Mouse (Mus musculus) heart, postnatal 10 days (tissue): ENCODE data around the gene Gm20388. TPM values are rescaled to one million over a fixed set of nuclear protein-coding genes. Genes with fewer than 3 reads are reported as not detected.

Source experiments
- DNase-seq, 2 experiments: peaks; one replicate each; pipeline ENCODE4 v3.0.0; 2021
- intact Hi-C: fragments of 180-260 bp; cut with DNase I; formaldehyde crosslinking; loops from one replicate; pipeline ENCODE4 v1.15.1; 2025
- total RNA-seq, 2 experiments: library from RNA; stranded (reverse); gene quantifications; 2 replicates each; pipeline ENCODE4 v1.2.3; 2021

Gene Gm20388
- total RNA-seq, 2 experiments from 2014 or later, result 2.0 to 2.2 TPM

DNA sequence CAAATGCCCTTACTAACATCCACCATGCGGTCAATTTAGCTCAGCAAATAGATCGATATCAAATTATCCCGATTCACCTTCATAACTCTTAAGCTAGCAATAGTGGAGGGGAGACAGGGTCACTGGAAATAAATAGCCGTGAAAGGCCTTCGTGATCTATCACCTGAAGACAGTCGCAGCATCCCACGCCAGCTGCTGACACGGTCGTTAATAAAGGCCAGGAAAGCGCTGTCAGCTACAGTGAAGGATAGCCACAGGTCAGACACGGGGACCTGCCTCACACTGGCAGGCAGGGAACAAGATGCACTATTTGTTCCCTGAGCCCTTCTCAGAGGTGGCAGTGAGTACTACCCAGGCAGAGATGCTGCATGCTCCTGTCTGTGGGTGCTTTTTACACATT, 2909.1 kb downstream of the Gm20388 start:
- DNase-seq, result no peak
- intact Hi-C loops, result no loop called here

DNA sequence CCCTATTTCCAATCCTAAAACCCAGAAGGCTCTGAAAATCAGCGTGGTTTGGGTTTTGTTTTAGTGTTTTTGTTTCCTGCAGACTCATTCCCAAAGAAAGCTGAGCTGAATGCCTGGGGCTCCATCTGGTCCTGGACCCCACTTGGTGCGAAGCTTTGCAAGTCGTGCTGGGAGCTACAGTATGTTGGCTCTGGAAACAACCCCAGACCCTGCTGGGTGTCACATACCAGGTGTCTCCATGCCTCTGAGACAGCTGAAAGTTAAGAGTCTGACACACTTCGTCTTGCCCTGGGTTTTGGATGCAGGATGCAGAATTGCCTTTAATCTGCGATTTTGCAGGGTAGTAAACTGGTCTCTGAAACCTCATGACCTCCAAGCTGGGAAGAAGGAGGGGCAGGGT, 2913.9 kb downstream of the Gm20388 start:
- intact Hi-C loops, result no loop called here
- no peak for DNase-seq

DNA sequence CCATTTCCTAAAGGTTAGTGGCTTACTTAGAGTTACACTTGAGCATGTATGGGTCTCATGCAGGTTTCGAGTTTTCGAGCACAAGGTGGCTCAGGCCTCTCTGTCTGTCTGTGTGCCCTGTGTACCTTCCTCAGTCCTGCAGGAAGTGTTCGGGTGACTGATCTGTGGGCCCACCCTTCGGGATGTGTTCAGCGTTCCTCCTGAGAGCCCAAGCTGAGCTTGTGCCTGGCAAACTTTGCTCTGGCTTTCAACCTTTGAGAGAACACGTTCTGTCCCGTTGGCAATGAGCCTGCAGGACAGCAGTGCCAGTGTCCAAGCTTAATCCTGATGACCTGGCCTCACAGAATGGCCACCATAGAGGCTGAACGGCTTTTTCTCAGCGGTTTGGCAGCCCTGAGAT, 2914.3 kb downstream of the Gm20388 start:
- DNase-seq, result no peak
- intact Hi-C loops, result no loop called here

DNA sequence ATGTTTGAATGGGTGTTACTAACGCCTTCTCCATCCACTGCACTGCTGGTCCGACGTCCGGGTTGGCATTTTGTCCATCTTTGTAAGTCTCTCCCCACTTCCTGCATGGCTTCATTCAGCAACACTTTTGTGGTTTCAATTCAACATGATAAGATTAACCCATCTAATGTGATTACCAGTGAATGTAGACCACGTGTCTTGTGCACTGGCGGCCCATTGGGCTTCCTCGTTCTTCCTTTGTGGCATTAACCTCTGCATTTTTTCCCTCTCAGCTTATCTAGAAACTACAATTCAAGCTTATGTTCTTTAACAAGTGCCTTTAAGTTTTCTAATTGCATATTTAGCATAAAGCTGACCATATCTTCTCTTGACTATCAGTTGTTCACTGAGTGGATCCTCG, 2914.8 kb downstream of the Gm20388 start:
- DNase-seq, result no peak
- intact Hi-C loops, result no loop called here

DNA sequence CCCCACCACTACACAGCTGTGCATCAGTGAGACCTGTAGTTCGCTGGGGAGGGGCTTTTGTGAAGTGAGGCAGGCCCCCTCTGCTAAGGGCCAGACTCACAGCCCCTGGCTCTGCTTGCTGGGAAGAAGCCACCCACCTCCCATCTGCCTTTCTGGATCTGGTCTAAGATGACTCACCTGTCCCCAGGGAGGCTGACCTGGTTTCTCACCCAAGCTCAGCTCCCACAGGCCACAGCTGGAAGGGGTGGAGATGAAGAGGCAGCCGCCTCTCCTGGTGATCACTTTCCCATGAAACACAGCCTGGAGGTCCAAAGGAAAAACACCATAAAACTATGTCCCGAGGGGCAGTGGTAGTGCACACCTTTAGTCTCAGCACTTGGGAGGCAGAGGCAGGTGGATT, 2918.8 kb downstream of the Gm20388 start:
- intact Hi-C loops, result no loop called here
- DNase-seq, result no peak

DNA sequence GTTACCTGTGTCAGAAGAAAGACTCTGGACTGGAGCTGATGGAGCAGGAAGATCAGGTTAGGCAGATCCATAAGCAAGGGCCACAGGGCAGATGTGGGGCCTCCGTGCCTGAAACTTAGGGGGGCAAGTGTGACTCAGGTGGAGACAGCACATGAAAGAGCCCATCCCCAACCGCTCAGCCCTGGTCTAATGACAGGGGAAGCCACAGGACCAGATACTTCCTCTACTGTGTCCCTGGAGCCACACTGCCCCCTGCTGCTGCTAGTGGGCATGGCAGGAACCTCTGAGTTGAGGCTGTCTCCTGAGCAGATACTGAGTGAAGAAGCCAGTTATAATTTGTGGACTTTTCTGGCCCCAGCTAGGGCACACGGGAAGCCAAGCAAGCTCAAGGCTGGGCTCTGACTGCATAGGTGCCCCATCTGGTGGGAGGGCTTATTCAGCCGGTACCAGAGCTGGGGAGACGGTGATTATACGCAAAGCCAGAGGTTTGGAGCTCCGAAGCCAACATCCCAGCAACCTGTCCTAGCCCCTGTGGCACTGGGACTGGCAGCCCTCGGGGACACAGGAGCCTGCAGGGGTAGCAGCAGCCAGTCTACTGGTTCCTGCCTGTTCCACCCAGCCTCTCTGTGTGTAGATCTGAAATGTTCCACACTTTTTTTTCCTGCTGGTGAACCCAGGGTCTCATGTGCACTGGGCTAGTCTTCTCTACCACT, 2919.9 kb downstream of the Gm20388 start:
- peak; percentile 93 to 98 for DNase-seq
- intact Hi-C loops, result loop anchor here (1.0 to 2.0 kb wide), 3 partner anchors 153 to 330 kb away; no protein-coding TSS in a partner anchor

DNA sequence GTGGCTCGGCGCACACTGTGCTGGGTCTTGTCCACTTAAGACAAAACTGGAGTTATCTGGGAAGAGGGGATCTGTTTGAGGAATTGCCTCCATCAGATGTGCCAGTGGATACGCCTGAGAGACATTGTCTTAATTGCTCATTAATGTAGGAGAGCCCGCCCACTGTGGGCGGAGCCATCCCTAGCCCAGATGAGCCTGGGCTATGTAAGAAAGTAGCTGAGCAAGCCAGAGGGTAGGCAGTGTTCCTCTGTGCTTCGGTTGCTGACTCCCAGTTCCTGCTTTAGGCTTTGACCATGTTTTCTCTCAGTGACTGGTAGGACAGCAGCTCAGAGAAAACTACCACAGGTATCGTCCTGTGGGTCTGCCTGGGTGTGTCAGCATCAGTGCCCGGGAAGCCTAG, 2923.8 kb downstream of the Gm20388 start:
- intact Hi-C loops, result no loop called here

DNA sequence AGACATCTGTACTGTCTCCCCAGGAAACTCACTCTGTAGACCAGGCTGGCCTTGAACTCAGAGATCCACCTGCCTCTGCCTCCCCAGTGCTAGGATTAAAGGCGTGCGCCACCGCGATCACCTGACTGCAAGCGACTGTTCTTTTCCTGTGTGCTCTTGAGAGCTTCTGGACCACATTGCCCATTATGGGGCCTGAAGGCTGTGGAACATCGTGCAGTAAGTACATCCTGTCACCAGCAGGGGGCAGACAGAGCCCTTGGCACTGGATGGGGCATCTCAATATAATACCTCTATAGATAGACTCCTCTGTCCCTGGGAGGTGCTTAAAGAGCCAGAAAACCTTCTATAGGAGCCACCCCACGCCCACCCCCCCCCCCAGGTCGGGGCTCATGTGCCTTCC, 2924.3 kb downstream of the Gm20388 start:
- DNase-seq, result peak; percentile 77 to 86
- intact Hi-C loops, result loop anchor here (5.0 kb wide), 3 partner anchors 57 to 362 kb away; no protein-coding TSS in a partner anchor

More for the DNA sequence above, 2923.8 kb downstream of the Gm20388 start:
- no peak for DNase-seq

DNA sequence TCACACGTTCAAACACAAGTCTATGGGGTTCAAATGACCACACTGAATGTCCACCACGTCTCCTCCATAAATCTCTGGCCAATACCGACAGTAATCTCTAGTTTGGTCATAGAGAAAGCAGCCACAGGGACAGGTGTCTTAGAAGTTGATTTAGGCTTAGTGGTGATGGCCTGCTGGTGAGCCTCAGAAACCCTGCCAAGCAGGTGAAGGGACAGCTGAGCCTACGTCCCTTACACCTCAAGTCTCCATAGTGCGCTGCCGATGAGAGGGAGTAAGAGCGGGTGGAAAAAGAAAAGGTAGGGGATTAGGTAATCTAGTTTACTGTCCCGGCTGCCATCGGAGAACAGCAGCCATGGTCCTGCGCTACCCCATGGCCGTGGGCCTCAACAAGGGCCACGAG, 2925.6 kb downstream of the Gm20388 start:
- intact Hi-C loops, result loop anchor here (5.0 kb wide), 3 partner anchors 56 to 361 kb away; no protein-coding TSS in a partner anchor
- DNase-seq, result no peak

DNA sequence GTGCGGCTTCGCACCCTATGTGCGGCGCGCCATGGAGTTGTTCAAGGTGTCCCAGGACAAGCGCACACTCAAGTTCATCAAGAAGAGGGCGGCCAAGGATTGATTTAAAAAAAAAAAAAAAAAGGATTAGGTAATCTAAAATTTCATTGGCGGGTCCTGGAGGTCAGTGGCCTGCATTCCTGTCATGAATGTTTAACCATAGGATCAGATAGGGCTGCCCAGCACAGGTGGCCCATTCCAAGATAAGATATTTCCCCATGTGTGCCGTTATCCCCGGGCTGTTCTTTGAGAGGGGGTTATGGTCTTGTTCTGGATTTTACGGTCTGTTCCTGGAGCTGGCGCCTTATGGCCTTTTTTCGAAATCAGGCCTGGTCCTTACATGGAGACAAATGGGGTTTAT, 2926.1 kb downstream of the Gm20388 start:
- intact Hi-C loops, result loop anchor here (5.0 kb wide), 3 partner anchors 56 to 361 kb away; no protein-coding TSS in a partner anchor
- DNase-seq, result no peak

DNA sequence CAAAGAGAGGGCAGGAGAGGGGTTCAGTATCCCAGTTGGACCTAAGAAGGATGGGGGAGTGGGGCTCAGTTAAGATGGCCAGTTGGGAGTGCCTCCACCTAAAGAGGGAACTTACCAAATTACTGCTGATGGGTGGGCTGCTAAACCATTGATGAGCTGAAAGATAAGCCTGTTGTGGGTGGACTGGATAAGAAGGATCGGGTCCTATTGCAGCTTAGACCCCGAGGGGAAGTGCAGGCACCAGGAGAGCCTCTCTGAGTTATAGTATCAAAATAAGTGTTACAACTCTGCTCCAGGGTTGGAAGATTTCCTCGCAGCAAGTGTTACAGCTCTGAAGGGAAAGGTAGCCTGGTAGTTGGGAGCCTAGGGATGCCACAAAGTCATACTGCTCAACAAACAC, 2933.5 kb downstream of the Gm20388 start:
- intact Hi-C loops, result no loop called here
- DNase-seq, result no peak

DNA sequence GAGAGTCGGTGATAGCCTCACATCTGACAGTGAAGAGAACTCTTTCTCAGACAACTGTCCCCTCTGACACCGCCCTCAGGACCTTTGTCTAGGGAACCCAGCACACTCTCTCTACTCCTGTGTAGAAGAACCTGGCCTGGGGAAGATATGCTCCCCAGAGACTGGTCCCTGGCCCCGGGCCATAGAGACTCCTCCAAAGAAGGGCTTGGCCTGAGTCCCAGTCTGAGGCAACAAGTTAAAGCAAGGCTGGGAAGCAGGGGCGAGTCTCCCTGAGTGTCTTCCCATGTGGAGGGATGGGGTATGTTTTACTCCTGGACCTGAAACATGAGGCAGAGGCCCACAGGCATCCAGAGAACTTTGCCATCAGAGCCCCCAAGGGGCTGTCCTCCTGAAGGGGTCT, 2935.0 kb downstream of the Gm20388 start:
- DNase-seq, result peak; percentile 47 to 63
- intact Hi-C loops, result no loop called here

DNA sequence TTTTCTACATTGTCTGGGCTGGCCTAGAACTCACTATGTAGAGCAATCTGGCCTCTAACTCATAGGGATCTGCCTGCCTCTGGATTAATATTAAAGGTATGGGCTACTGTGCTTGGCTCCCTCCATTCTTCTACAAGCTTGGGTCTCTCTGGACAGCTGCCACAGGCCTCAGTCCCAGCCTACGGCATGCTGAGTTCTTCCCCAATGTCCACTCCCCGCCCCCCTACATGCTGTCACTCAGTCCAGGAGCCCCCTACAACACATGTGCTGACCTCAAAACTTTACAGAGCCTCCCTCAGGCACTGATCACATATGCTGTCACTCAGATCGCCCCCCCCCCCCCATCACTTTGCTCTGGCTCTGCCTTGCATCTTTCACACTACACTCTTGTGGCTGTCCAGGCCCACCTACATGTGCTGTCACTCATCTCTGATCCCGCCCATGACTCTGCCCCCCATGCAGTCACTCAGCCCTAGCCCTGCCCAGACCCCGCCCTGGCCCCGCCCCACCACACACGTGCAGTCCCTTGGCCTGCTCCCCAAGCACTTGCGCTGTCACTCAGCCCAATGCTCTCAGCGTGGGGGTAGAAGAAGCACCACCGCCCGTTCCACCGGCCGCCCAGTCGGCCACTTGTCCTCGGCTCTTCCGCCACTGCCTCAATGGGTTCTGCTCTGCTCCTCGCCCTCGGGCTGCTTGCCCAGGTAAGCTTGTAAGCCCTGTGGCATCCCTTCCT, 2937.4 kb downstream of the Gm20388 start, which contains the start of gene Cdh15:
Gene Cdh15 (plus strand): TSS at position 138 of the 733 bp plus-strand sequence.
- DNase-seq, result peak; percentile 47 to 62
- intact Hi-C loops, result no loop called here

DNA sequence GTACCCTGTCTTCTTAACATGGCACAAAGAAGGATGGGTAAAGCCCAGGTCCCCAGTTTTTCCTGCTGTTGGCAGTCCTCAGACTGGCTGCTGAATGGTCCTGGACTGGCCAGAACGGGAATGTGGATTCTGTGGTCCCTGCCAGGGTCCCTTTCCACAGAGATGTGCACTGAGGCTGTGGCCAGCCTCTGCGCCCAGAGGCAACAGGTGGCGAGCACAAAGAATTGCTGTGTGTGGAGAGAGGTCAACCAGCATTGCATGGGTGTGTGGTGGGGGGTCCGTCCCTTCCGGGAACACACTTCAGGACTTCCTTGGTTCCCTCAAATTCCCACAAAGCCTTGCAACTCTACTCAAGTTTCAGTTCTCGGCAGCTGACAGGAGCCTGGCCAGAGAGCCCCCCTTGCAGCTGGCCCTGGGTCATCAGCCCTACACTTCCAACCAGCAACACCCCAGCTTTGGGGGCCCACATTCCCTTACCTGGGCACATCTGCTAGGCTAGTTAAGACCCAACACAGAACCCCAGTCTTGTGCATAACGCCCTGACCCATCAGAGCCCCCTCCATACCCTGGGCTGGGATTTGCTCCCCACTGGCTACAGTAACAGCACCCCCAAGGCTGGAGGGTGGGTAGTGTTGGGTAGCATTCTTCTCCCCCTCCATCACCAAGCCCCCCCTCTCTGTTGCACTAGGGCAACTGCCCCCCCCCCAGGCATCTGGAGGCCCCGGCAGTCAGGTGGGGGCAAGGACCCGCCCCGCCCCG, 2938.7 kb downstream of the Gm20388 start:
- DNase-seq, result no peak
- intact Hi-C loops, result no loop called here

DNA sequence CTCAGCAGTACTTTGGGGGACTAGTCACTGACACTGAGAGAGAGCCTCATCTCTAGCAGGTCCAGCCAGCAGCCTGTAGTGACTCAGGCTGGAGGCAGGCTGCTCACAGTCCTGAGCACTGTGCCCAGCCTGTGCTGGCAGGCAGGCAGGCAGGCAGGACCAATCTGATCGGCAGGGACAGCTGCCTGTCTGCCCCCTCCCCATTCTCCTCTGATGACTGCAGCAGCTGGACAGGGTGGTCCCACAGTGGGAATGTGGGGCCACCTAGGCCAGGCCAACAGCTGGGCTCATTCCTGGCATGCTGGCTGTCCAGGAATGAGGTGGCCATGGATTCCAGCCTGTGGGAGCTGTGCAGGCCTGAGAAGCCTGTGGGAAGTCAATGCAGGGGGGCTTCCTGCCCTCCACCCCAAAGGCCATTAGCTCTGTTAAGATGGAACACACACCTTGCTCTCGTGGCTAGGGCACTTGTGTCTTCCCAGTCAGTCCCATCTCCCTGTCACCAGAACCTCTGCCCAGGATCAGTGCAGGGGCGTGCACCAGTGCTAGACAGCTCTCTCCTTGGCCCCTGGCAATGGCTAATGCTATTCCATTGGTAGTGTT, 2940.1 kb downstream of the Gm20388 start:
- intact Hi-C loops, result no loop called here
- DNase-seq, result no peak

DNA sequence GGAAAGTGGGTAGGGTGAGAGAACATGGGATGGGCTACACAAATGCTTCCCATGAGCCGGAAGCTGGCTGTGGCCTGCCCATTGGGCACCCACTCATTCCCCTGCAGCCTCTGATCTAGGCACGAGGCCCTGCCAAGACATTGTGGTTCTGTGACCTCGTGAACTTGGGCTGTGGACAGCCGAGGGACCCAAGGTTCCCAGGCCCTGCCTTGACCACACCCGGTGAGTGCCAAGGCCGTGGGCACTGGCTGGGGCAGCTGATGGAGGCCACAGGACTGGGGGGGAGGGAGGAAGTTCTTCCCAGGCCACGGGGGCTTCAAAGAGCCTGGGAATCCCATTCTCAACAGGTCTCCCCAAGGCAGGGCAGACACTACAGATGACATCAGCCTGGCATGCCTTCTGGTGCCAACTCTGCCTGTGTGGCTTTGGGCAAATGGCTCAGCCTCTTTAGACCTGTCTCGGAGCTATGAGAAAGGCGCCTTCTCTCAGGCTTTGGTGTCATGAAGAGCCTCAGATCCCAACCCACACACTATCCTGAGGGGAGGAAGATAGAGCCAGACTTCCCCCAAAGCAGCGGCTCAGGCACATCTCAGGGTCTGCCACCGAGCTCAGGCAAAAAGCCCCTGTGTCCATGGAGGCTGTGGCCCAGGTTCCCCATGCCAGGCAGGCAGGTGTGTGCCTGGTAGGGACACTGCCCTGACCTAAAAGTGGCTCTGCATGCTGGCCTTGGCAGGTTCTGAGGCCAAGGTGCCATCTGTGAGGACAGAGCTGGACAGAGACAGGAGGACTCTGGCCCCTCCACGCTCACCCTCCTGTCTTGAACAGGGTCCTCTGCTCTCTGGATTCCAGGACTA, 2941.3 kb downstream of the Gm20388 start:
- no peak for DNase-seq
- intact Hi-C loops, result no loop called here

DNA sequence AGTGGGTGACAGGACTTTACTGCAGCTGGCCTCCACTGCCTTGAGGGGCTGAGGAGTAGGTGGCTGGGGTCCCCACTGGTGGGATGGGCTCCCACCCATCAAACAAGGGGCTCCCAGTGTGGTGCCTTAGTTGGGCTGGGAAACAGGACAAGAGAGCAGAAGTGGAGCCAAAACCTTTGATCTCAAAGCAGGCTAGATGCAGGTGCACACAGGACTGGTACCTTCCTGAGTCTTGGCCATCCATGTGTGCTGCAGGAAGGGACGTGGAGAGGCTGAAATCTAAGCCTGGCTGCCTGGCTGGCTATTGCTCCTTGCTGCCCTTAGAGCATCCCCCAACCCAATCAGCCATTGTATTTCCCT, 2941.9 kb downstream of the Gm20388 start:
- intact Hi-C loops, result no loop called here
- DNase-seq, result no peak

DNA sequence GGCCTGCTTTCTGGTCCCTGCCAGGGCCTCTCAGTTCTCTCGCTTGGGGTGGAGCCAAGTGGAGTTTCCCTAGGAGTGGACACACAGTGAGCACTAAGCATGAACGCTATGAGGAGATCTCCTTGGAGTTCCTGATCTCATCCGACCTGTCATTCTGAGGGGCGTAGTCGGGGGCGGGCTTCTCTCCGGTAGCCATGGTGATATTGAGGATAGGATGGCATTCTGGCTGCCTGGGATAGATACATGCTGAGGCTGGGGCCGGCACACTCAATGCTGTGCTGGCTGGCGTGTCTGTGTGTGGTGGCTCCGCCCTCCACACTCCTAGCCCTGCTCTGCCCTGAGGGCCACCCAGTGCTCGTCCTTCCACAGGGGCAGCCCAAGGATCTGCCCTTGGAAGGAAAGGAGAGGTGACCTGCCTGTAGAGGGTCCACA, 2942.7 kb downstream of the Gm20388 start:
- intact Hi-C loops, result no loop called here
- DNase-seq, result peak in 1 of 2 experiments; percentile 29

DNA sequence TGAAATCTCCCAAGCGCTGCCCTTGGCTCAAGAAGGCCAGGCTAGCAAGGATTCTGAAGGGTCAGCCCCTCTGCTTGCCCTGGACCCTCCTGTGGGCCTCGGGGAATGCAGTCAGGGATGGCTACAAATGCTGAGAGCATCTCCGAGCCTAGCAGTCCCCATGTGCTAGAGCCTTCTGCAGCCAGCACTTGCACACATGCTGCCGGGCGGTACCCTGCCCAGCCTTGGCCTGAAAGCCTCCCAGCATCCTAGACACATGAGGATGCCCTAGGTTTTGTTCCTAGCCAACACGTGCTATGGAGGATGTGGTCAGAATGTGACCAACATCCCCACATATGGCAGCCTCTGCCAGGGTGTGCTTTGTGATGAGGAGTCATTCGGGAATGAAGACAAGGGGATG, 2943.7 kb downstream of the Gm20388 start:
- intact Hi-C loops, result no loop called here
- no peak for DNase-seq

DNA sequence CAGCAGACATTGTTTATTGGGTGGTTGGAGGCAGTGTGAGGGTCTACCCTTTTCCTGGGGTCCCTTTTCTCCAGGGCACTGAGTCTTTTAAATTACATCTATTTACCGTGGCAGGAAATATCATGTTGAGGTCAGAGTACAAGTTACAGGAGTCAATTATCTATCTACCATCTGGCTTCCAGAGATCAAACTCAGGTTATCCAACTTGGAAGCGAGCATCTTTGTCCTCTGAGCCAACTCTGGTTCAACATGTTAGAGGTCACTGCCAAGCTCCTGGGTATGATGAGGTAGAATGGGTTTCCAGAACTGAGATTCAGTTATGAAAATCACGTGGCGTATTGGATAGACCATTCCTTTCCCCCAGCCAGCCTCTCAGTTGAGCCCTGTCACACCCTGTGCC, 2944.5 kb downstream of the Gm20388 start:
- DNase-seq, result no peak
- intact Hi-C loops, result no loop called here
